Mouse (Mus musculus) cerebellum, adult 2 months (tissue): ENCODE results near the gene Dpm3. TPM values are rescaled to one million over a fixed set of nuclear protein-coding genes. Genes with fewer than 3 reads are reported as not detected.
A peak's percentile ranks its signal among the peaks of the same experiment; 100 is the strongest.

ENCODE experiments used
- DNase-seq, 2 experiments: peaks; one replicate each; pipeline ENCODE4 v3.0.0; 2021
- H3K27ac ChIP-seq: fragments of 200-500 bp; 2 replicates; pipeline ENCODE4 v1.5.1; 2012; ENCODE audit warnings: low read length, control low read depth, inconsistent platforms; ENCODE audit not compliant: insufficient read depth
- H3K27me3 ChIP-seq: fragments of 200-500 bp; 2 replicates; pipeline ENCODE4 v1.6.1; 2012; ENCODE audit warnings: inconsistent platforms, mild to moderate bottlenecking, low read length, moderate library complexity; ENCODE audit not compliant: control insufficient read depth, insufficient read depth
- H3K4me1 ChIP-seq: fragments of 200-500 bp; 2 replicates; pipeline ENCODE4 v1.6.1; 2011; ENCODE audit warnings: low read length; ENCODE audit not compliant: control insufficient read depth, insufficient read depth
- H3K4me3 ChIP-seq: fragments of 200-500 bp; replicated peaks from 2 replicates; pipeline ENCODE3; 2011; ENCODE audit warnings: mild to moderate bottlenecking, low read depth, low read length, control low read depth; ENCODE audit not compliant: insufficient read depth
- CTCF ChIP-seq: fragments of 200-500 bp; IDR thresholded peaks from 2 replicates; pipeline ENCODE4 v1.5.1; 2011; ENCODE audit warnings: low read depth, mild to moderate bottlenecking, control low read depth, low read length, moderate library complexity, borderline replicate concordance; ENCODE audit not compliant: insufficient read depth
- POLR2A ChIP-seq: fragments of 200-500 bp; IDR thresholded peaks from 2 replicates; pipeline ENCODE4 v1.6.1; 2011; ENCODE audit warnings: low read length, control low read depth, borderline replicate concordance; ENCODE audit not compliant: insufficient read depth
- WGBS: fragments of 180-500 bp; shearing (Covaris S2); methylation state at CpG from one replicate; pipeline ENCODE4 v1.1.7; 2018; 5-methylcytosine and 5-hydroxymethylcytosine counted together
- polyA plus RNA-seq: library from polyadenylated mRNA; depleted of rRNA; stranded (reverse); fragments of >200 nt; gene quantifications from 2 replicates; pipeline ENCODE4 v1.2.3, GENCODE M21; 2012

Dpm3 gene
- polyA plus RNA-seq, 1 experiment, result 218 TPM

GRCm38 (mm10) chr3:89227307-89228179 lies 31.6 kb upstream of the Dpm3 start:
- WGBS, result 13% methylated on average over 41 of the region's 41 CpGs
- DNase-seq, result peak; percentile 58 to 65
- Histone ChIP-seq H3K4me1 (peaks cover 6% of the 10 kb centered on the region), H3K27me3 (no peaks in the 10 kb centered on the region), H3K4me3 (peak overlapping the region; percentile 38), H3K27ac (no peak overlapping the region)
- TF ChIP-seq CTCF (no peak), POLR2A (no peak)

DNA sequence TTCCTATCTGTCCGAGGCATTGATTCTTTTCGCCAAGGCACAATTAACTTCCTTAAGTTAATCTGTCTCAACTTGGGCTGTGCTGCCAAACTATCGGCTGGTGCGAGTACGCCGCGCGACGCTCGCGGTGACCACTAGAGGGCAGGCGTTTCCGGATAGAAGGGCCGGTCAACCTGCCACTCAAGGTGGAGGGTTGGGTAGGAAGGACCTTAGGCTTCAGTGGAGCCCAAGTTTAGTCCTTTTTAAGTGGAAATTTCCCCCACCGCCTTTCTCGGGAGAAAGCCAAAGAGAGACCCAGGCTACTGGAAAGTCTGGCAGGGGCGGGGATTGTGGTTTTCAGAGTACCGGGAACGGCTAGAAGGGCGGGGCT lies 31.0 kb upstream of the Dpm3 start:
- peak; percentile 81 to 91 for DNase-seq
- TF ChIP-seq POLR2A (no peak), CTCF (peak; percentile 86)
- Histone ChIP-seq H3K27ac (no peak overlapping the region), H3K4me3 (peak overlapping the region; percentile 71), H3K27me3 (no peaks in the 10 kb centered on the region), H3K4me1 (peaks cover 6% of the 10 kb centered on the region)
- WGBS, result under 1% methylated on average over 20 of the region's 20 CpGs

DNA sequence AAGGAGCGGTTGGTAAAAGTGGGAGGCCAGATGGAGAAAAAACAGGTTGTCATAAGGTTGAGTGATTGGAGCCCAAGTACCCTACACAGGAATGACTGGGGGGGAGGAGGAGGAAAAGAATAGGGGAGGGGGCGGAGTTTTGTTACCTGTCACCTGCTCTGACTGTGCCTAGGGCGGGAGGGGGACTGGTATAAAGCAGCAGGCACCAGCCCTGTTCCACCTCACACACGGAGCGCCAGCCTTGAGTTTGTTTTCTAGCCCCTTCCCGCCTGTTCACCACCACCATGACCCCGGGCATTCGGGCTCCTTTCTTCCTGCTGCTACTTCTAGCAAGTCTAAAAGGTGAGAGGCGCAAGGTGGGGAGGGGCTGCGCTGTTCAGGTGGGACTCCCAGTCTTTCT lies 30.3 kb upstream of the Dpm3 start, which contains the start of gene Muc1:
TSS of gene Muc1 (plus strand) at position 222 of the 400 bp plus-strand sequence.
- no peak for DNase-seq
- TF ChIP-seq CTCF, result no peak
- Histone ChIP-seq H3K27ac (no peak within 1 kb of the TSS), H3K27me3 (no peaks in the 10 kb centered on the region), H3K4me1 (peaks cover 10% of the 10 kb centered on the region), H3K4me3 (peak within 1 kb of the TSS; percentile 71)
- 46% methylated on average over 10 of the region's 10 CpGs for WGBS

- WGBS, result 86% methylated on average over 4 of the region's 4 CpGs
- H3K27me3 ChIP-seq, result no peaks in the 10 kb centered on the region
These were observed 29.9 kb upstream of the Dpm3 start for GRCm38 (mm10) chr3:89229276-89229675.

GRCm38 (mm10) chr3:89230561-89230960 lies 28.6 kb upstream of the Dpm3 start:
- no peak for TF ChIP-seq POLR2A
- no peak overlapping the region for H3K4me3 ChIP-seq
- peaks cover 21% of the 10 kb centered on the region for H3K4me1 ChIP-seq
- WGBS, result 94% methylated on average over 2 of the region's 2 CpGs
- no peak for DNase-seq
- H3K27ac ChIP-seq, result no peak overlapping the region
- H3K27me3 ChIP-seq, result no peaks in the 10 kb centered on the region

More at GRCm38 (mm10) chr3:89229276-89229675, 29.9 kb upstream of the Dpm3 start:
- H3K4me1 ChIP-seq, result peaks cover 12% of the 10 kb centered on the region
- H3K27ac ChIP-seq, result no peak overlapping the region
- TF ChIP-seq POLR2A (no peak), CTCF (no peak)
- DNase-seq, result no peak
- H3K4me3 ChIP-seq, result no peak overlapping the region

DNA sequence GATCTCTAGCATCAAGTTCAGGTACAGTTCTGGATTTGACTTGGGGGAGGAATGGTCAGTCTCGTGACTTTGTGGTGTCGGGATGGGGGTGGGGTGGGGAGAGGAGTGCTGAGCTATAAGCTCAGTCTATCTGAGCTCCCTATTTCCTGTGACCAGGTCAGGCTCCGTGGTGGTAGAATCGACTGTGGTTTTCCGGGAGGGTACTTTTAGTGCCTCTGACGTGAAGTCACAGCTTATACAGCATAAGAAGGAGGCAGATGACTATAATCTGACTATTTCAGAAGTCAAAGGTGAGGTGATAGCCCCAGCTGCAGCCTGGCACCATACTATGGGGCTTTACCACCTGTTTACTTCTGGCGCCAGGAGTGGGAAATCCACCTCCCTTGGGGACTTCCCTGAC lies 27.8 kb upstream of the Dpm3 start:
- no peak for TF ChIP-seq CTCF
- no peak for TF ChIP-seq POLR2A
- DNase-seq, result no peak
- Histone ChIP-seq H3K4me1 (peaks cover 21% of the 10 kb centered on the region), H3K27me3 (no peaks in the 10 kb centered on the region), H3K4me3 (no peak overlapping the region), H3K27ac (no peak overlapping the region)
- WGBS, result 53% methylated on average over 7 of the region's 7 CpGs

DNA sequence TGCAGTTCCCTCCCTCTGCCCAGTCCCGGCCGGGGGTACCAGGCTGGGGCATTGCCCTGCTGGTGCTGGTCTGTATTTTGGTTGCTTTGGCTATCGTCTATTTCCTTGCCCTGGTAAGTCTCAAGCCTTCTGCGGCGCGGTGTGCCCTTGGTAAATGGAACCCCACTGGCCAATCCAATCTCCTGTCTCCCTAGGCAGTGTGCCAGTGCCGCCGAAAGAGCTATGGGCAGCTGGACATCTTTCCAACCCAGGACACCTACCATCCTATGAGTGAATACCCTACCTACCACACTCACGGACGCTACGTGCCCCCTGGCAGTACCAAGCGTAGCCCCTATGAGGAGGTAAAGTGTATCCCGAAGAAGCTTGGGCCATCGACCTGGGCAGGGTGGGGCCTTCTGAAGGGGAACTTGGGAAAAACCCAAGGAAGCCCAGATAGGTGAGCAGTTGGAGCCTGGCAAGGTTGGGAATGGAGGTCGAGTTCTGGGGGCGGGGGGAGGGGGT lies 27.3 kb upstream of the Dpm3 start:
- no peak overlapping the region for H3K27ac ChIP-seq
- no peak overlapping the region for H3K4me3 ChIP-seq
- peaks cover 21% of the 10 kb centered on the region for H3K4me1 ChIP-seq
- H3K27me3 ChIP-seq, result no peaks in the 10 kb centered on the region
- 28% methylated on average over 16 of the region's 16 CpGs for WGBS
- DNase-seq, result peak in 1 of 2 experiments; percentile 42
- no peak for TF ChIP-seq CTCF
- TF ChIP-seq POLR2A, result no peak

DNA sequence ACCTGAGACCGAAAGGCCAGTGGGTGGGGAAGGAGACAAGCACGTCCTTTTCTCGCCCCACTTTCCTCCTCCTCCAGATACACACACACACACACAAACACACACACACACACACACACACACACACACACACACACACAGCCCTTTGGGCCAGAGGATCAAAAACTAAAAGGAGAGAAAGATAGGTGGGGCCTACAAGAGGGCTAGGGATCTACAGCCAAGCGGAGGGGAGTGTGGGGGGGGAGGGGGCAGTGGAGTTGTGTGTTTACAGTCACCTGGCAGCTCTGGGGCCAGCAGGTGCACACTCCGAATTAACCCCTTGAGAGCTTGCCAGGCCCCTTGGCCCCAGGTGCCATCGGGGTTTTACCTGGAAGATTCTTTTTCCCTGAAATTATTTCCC lies 26.5 kb upstream of the Dpm3 start:
- DNase-seq, result no peak
- 75% methylated on average over 6 of the region's 6 CpGs for WGBS
- no peak overlapping the region for H3K27ac ChIP-seq
- peaks cover 21% of the 10 kb centered on the region for H3K4me1 ChIP-seq
- no peak overlapping the region for H3K4me3 ChIP-seq
- TF ChIP-seq CTCF (no peak), POLR2A (no peak)
- no peaks in the 10 kb centered on the region for H3K27me3 ChIP-seq
